Mouse (Mus musculus) lung, embryonic 14.5 days (tissue): ENCODE data around the gene Parp4. TPM values are rescaled to one million over a fixed set of nuclear protein-coding genes. Genes with fewer than 3 reads are reported as not detected.

Source experiments
- ATAC-seq: fragments of 200-750 bp; cut with Nextera tagmentation; 2 replicates; pipeline ENCODE4 v1.8.0; 2017; ENCODE audit warnings: mild to moderate bottlenecking, moderate TSS enrichment, moderate library complexity; ENCODE audit not compliant: insufficient read depth
- DNase-seq: peaks from one replicate; pipeline ENCODE4 v3.0.0-alpha.2; 2015
- H3K27ac ChIP-seq: fragments of 300-500 bp; sonication (generic); 2 replicates; pipeline ENCODE4 v1.5.1; 2014; ENCODE audit warnings: low read depth, mild to moderate bottlenecking, moderate library complexity
- H3K27me3 ChIP-seq: fragments of 300-500 bp; sonication (generic); 2 replicates; pipeline ENCODE4 v1.6.1; 2014; ENCODE audit warnings: low read length, control low read depth; ENCODE audit not compliant: insufficient read depth
- H3K36me3 ChIP-seq: fragments of 300-500 bp; sonication (generic); 2 replicates; pipeline ENCODE4 v1.6.1; 2014; ENCODE audit warnings: control low read depth; ENCODE audit not compliant: insufficient read depth
- H3K4me1 ChIP-seq: fragments of 300-500 bp; sonication (generic); 2 replicates; pipeline ENCODE4 v1.6.1; 2014; ENCODE audit warnings: antibody characterized with exemption, control low read depth; ENCODE audit not compliant: insufficient read depth
- H3K4me2 ChIP-seq: fragments of 300-500 bp; sonication (generic); 2 replicates; pipeline ENCODE4 v1.6.1; 2014; ENCODE audit warnings: mild to moderate bottlenecking
- H3K4me3 ChIP-seq: fragments of 300-500 bp; sonication (generic); 2 replicates; pipeline ENCODE4 v1.5.1; 2014; ENCODE audit warnings: low read depth, low read length
- H3K9ac ChIP-seq: fragments of 300-500 bp; sonication (generic); 2 replicates; pipeline ENCODE4 v1.6.1; 2014
- H3K9me3 ChIP-seq: fragments of 300-500 bp; sonication (generic); 2 replicates; pipeline ENCODE4 v1.6.1; 2016; ENCODE audit warnings: low read depth, low read length, control low read depth
- CTCF ChIP-seq: IDR thresholded peaks from 2 replicates; pipeline ENCODE4 v1.5.1; 2016; ENCODE audit warnings: antibody characterized with exemption, low read depth
- whole genome bisulfite sequencing: fragments of 180-500 bp; shearing (Covaris S2); extraction: QIAGEN DNeasy Blood & Tissue Kit; methylation state at CpG from one replicate; pipeline ENCODE4 v1.1.7; 2014; 5-methylcytosine and 5-hydroxymethylcytosine counted together
- polyA plus RNA-seq: library from polyadenylated mRNA; unstranded; fragments of >200 nt; fragmentation: Nextera tagmentation; extraction: Ambion mirVana; gene quantifications from 2 replicates; pipeline ENCODE4 v1.2.1, GENCODE M21; 2014

Gene Parp4
- polyA plus RNA-seq, 1 experiment from 2014 or later = 4.0 TPM

DNA sequence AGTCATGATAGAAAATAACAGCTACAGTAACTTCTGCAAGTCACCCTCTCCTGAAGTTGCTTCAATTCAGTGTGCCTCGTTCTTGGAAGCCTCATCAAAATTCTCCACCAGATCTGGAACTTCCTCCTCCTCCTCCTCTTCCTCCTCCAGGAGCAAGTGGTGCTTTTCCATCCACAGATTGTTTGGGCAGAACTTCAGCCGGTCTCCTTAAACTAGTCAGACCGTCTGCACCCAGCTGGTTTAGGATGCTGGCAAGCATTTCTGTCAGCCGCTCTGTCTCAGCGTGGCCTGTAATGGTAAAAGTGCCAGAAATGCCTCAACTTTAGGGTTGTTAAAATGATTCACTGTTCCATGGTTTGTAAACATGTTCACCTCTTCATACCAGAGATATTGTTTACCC lies 90.2 kb downstream of the Parp4 start:
- Histone ChIP-seq H3K27me3 (no peaks in the 10 kb centered on the region), H3K27ac (no peak overlapping the region), H3K36me3 (no peaks in the 10 kb centered on the region), H3K4me1 (0 out of 2 replicates have a peak, but pooled peaks cover 8% of the 10 kb centered on the region), H3K9ac (no peak overlapping the region), H3K4me2 (no peak overlapping the region), H3K9me3 (no peaks in the 10 kb centered on the region), H3K4me3 (no peak overlapping the region)
- ATAC-seq (no peak), DNase-seq (no peak)
- WGBS = 51% methylated on average over 5 of the region's 5 CpGs
- TF ChIP-seq CTCF = no peak

DNA sequence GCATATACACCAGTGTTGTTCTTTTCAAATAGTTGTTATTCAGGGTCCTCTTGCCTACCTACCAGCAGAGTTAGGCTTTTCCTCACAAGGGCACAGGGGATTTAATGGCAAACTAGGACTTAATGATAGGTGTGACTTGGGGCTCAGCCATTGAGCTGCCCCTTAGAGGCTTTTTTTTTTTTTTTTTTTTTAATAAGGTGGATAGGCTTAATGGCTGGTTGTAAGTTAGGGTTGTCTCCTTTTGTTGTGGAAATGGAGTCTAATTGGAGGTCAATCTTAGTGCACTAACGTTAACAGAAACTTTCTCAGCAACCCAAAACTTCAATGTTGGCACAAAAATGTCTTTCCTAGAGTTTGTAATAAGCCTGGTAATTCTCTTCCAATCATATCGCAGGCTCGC lies 91.5 kb downstream of the Parp4 start:
- TF ChIP-seq CTCF = no peak
- ATAC-seq = no peak
- Histone ChIP-seq H3K9me3 (no peaks in the 10 kb centered on the region), H3K4me3 (no peak overlapping the region; the same call in 1 of the 2 replicates), H3K27ac (no peak overlapping the region), H3K9ac (no peak overlapping the region), H3K36me3 (peaks cover 3% of the 10 kb centered on the region; the same call in 1 of the 2 replicates), H3K4me1 (0 out of 2 replicates have a peak, but pooled peaks cover 8% of the 10 kb centered on the region), H3K4me2 (peak overlapping the region; percentile 74), H3K27me3 (no peaks in the 10 kb centered on the region)
- 77% methylated on average over 3 of the region's 3 CpGs for WGBS
- no peak for DNase-seq

DNA sequence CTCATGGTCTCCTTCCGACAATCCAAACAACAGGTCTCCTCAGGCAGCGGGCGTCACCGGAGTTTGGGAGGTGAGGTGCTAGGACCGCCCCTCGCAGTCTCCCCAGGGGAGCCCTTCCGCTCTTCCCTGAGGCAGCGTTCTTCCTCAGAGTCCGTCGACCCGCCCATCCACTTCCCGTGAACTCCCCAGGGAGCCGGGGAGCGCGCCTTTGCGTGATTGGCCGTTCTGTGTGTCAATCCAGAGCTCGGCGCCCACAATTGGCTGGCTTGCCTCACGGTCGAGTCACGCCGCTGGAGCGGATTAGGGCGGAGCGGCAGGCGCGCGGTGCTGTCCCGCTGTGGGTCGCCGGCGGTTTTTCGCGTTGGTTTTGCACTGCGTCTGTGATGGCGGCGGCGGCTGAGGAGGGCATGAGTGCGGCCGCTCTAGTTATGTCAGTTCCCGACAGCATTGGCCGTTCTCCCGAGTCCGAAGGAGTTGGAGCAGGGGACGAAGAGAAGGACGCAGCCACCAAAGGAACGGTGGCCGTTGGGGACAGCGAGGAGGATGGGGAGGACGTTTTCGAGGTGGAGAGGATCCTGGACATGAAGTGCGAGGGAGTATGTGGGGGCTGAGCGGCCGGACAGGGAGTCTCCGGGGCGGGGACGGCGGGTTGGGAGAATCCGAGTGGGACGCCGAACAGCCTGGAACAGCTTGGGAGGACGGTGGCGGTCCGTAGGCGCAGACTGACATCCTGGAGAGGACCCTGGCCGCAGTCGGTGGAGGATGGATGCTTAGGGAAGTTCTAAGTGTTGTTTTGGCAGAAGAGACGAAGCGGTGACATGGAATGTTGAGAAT lies 92.8 kb downstream of the Parp4 start, which contains the start of gene Mphosph8:
TSS of gene Mphosph8 (plus strand) at position 280 of the 834 bp plus-strand sequence.
- Histone ChIP-seq H3K27me3 (no peaks in the 10 kb centered on the region), H3K4me2 (peak within 1 kb of the TSS; percentile 86), H3K4me1 (0 out of 2 replicates have a peak, but pooled peaks cover 8% of the 10 kb centered on the region), H3K4me3 (peak within 1 kb of the TSS; percentile 84), H3K27ac (peak within 1 kb of the TSS; percentile 92), H3K9ac (peak within 1 kb of the TSS; percentile 77), H3K9me3 (no peaks in the 10 kb centered on the region), H3K36me3 (peaks cover 12% of the 10 kb centered on the region; the same call in 1 of the 2 replicates)
- WGBS = under 1% methylated on average over 70 of the region's 70 CpGs
- DNase-seq = peak; percentile 100
- no peak for TF ChIP-seq CTCF
- peak; percentile 100 for ATAC-seq

DNA sequence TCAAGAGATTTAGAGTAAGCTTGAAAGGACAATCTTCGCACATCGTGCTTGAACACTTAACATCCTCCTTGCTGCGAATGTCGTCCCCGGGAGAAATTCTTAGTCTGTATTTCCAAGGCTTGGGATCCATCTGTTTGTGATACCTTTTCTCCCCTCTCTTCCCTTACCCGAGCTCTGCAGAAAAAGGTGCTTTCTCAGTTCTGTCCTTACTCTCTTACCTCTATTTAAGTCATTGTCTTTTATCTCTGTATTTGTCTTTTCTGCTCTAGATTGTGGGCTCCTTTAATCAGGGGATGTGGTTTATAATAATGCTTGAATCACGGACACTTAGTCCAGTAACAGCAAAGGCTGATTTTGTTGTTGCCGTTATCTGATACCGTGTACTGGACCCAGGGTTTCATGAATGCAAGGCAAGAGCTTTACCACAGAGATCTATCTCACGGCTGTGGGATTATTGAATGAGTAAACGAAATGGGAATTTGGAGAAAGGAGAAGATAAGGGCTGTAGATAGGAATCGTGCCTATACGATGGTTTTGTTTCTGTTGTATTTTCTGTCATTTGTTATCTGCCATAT lies 93.7 kb downstream of the Parp4 start:
- peaks cover 15% of the 10 kb centered on the region; the same call in 1 of the 2 replicates for H3K36me3 ChIP-seq
- 2% methylated on average over 13 of the region's 13 CpGs for whole genome bisulfite sequencing
- ATAC-seq (no peak), DNase-seq (peak; percentile 26)
- H3K27me3 ChIP-seq = no peaks in the 10 kb centered on the region
- no peak for TF ChIP-seq CTCF
- peak overlapping the region; percentile 86 for H3K4me2 ChIP-seq
- H3K9ac ChIP-seq = peak overlapping the region; percentile 77
- H3K9me3 ChIP-seq = no peaks in the 10 kb centered on the region
- peak overlapping the region; percentile 84 for H3K4me3 ChIP-seq
- peak overlapping the region; percentile 92 for H3K27ac ChIP-seq
- 0 out of 2 replicates have a peak, but pooled peaks cover 8% of the 10 kb centered on the region for H3K4me1 ChIP-seq

DNA sequence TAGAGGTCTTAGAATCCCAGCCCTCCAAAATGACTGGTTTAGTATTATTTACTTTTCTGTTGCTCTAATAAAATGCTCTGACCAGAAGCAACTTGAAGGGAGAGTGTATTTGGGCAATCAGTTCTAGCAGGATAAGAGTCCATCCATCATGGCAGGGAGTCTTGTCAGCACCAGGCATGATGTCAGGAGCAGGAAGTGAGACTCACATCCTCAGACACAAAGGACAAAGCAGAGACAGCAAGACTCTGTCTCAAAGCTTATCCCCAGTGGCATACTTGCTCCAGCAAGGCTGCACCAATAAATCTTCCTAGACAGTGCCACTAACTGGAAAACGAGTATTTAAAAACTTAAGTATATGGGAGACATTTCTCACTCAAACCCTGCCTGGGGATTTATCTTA lies 110.0 kb downstream of the Parp4 start:
- DNase-seq (no peak), ATAC-seq (no peak)
- Histone ChIP-seq H3K27me3 (no peaks in the 10 kb centered on the region), H3K4me2 (no peak overlapping the region), H3K36me3 (peaks cover 73% of the 10 kb centered on the region), H3K4me3 (no peak overlapping the region), H3K9me3 (no peaks in the 10 kb centered on the region), H3K27ac (no peak overlapping the region), H3K9ac (no peak overlapping the region), H3K4me1 (no peaks in the 10 kb centered on the region)
- WGBS = 24% methylated on average over 1 of the region's 1 CpGs
- no peak for TF ChIP-seq CTCF

DNA sequence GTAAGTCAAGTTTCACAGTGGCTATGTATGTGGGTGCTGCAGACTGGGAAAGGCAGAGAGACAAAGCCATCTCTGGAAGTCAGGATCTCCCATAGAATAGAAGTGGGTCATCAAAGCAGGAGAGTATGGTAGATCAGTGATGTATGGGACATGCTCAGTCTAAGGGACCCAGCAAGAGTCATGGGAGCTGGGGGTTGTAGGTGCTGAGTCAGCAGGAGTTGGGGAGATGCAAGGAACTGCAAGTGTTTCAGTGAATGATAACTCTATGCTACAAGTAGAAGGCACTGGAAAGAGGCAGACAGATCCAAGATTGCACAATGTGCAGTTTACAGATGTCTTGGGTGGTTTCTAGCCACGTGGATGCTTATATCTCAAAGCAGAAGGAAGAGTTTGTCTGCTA lies 113.7 kb downstream of the Parp4 start:
- Histone ChIP-seq H3K9ac (no peak overlapping the region), H3K4me1 (no peaks in the 10 kb centered on the region), H3K27ac (no peak overlapping the region), H3K9me3 (no peaks in the 10 kb centered on the region), H3K27me3 (no peaks in the 10 kb centered on the region), H3K4me2 (no peak overlapping the region), H3K4me3 (no peak overlapping the region), H3K36me3 (peaks cover 84% of the 10 kb centered on the region)
- DNase-seq = no peak
- ATAC-seq = no peak
- TF ChIP-seq CTCF = no peak
- WGBS = 77% methylated on average over 1 of the region's 1 CpGs

DNA sequence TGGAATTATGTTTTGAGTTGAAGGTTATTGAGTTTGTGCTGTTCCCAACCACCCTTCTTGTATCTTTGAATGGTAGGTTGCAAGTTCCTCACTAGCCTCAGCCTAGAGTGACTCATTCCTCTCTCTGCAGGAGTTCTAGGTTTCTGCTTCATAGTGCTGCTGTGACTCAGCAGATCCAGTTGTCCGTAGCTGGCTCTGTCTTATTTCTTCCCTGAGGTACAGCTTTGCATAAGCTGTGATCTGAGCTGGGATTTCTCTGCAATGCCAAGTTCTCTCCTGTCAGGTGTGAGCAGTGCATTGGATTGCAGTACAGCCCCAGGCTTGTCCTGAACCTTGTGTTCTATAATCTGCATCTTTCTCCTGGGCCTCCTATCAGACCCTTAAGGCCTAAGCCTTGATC lies 114.3 kb downstream of the Parp4 start:
- no peak for TF ChIP-seq CTCF
- Histone ChIP-seq H3K4me1 (no peaks in the 10 kb centered on the region), H3K27me3 (no peaks in the 10 kb centered on the region), H3K9me3 (no peaks in the 10 kb centered on the region), H3K9ac (no peak overlapping the region), H3K27ac (no peak overlapping the region), H3K4me2 (no peak overlapping the region), H3K36me3 (peaks cover 85% of the 10 kb centered on the region), H3K4me3 (no peak overlapping the region)
- DNase-seq (no peak), ATAC-seq (no peak)
- 71% methylated on average over 1 of the region's 1 CpGs for WGBS
